Mouse (Mus musculus) macrophage (primary cell): ENCODE results near the gene Bsn. TPM values are rescaled to one million over a fixed set of nuclear protein-coding genes. Genes with fewer than 3 reads are reported as not detected.

Source experiments
- H3K27ac ChIP-seq: fragments of 350-480 bp; formaldehyde crosslinking; 2 replicates; pipeline ENCODE4 v1.9.0; 2021
- H3K36me3 ChIP-seq: fragments of 350-480 bp; formaldehyde crosslinking; 2 replicates; pipeline ENCODE4 v1.9.0; 2021; ENCODE audit errors: inconsistent target
- H3K4me3 ChIP-seq: fragments of 350-480 bp; formaldehyde crosslinking; 2 replicates; pipeline ENCODE4 v1.9.0; 2021; ENCODE audit errors: inconsistent target
- H3K79me2 ChIP-seq: fragments of 350-480 bp; formaldehyde crosslinking; 2 replicates; pipeline ENCODE4 v1.9.0; 2021; ENCODE audit errors: inconsistent target
- WGBS: methylation state at CpG from one replicate; pipeline ENCODE4 v1.1.7; 2026; ENCODE audit warnings: inconsistent platforms; ENCODE audit not compliant: missing documents; 5-methylcytosine and 5-hydroxymethylcytosine counted together
- polyA plus RNA-seq: library from polyadenylated mRNA; stranded (reverse); fragments of 250-400 nt; gene quantifications from 3 replicates; pipeline ENCODE4 v1.2.4, GENCODE M21; 2018; ENCODE audit warnings: inconsistent platforms

Bsn gene
- polyA plus RNA-seq, 1 experiment from 2014 or later = 4.3 TPM

GRCm38 (mm10) chr9:108051931-108052220, 138.3 kb downstream of the Bsn start:
- Histone ChIP-seq H3K79me2 (peaks cover 20% of the 10 kb centered on the region), H3K36me3 (peaks cover 27% of the 10 kb centered on the region), H3K27ac (no peak overlapping the region), H3K4me3 (no peak overlapping the region)
- WGBS = 79% methylated on average over 4 of the region's 4 CpGs

DNA sequence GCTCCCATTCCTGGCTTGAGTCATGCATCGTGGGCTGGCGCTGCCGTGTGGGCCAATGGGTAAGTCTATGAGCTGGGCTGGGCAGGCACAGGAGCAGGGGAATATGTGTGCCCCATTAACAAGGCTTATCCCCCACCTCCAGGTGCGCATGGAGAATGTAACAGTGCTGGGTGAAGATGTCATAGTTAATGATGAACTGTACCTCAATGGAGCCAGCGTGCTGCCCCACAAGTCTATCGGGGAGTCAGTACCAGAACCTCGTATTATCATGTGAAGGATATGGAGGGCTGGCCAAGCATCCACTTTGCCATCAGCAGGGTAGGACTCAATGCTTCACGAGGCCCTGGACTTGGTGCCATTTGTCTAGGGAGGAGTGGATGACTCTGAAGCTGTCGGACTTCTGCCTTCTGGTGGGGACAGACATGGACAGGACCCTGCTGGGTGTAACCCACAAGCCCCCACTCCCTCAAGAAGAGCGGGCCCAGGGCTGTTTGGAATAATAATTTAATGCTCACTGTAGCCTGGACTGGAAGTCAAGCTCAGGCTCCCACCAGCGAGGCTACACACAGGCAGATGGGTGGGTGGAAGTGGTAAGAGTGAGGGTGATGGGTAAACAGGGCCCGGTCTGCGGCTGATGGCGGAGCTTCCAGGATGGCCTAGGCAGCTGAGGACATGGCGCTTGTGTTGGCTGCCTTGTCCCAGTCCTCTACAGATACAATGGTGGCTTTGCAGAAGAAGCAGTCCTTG, 138.8 kb downstream of the Bsn start:
- no peak overlapping the region for H3K4me3 ChIP-seq
- peaks cover 27% of the 10 kb centered on the region for H3K36me3 ChIP-seq
- 95% methylated on average over 14 of the region's 15 CpGs for WGBS

GRCm38 (mm10) chr9:108049561-108050251, 140.5 kb downstream of the Bsn start:
- H3K4me3 ChIP-seq = peak overlapping the region; percentile 97

More for the DNA sequence above, 138.8 kb downstream of the Bsn start:
- Histone ChIP-seq H3K79me2 (peaks cover 20% of the 10 kb centered on the region), H3K27ac (no peak overlapping the region)

DNA sequence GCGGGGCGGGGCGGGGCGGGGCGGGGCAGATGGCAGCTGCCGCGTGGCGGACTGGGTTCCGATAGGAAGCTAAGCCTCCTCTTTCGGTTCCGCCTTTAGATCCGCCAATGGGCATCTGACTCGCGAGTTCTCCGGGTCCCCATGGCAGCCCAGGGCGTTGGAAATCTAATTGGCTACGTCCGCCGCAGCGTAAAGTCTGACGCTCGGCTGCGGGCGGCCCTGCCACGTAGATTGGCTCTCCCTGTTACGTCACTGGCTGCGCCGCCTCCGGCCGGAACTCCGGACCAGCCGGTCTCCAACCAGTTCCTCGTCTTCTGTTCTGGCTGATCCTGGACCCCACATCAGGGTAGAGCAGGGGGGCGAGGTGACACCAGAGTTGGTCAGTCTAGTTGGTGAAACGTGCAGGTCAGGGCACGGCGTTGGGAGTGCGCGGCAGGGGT, 141.1 kb downstream of the Bsn start, which contains the start of gene Gmppb:
TSS of gene Gmppb (plus strand) at position 227 of the 440 bp plus-strand sequence.
- Histone ChIP-seq H3K79me2 (peaks cover 20% of the 10 kb centered on the region), H3K27ac (peak within 1 kb of the TSS; percentile 53), H3K36me3 (peaks cover 44% of the 10 kb centered on the region), H3K4me3 (peak within 1 kb of the TSS; percentile 97)
- 0% methylated on average over 39 of the region's 39 CpGs for WGBS

More at GRCm38 (mm10) chr9:108049561-108050251, 140.5 kb downstream of the Bsn start:
- peaks cover 20% of the 10 kb centered on the region for H3K79me2 ChIP-seq
- peaks cover 41% of the 10 kb centered on the region for H3K36me3 ChIP-seq
- 21% methylated on average over 11 of the region's 15 CpGs for WGBS
- peak overlapping the region; percentile 53 for H3K27ac ChIP-seq

- Histone ChIP-seq H3K36me3 (peaks cover 45% of the 10 kb centered on the region), H3K79me2 (peaks cover 20% of the 10 kb centered on the region), H3K27ac (peak overlapping the region; percentile 15; the same call in 1 of the 2 replicates), H3K4me3 (peak overlapping the region; percentile 32)
- 1% methylated on average over 16 of the region's 19 CpGs for whole genome bisulfite sequencing
These were observed 141.6 kb downstream of the Bsn start for GRCm38 (mm10) chr9:108048566-108048955.

GRCm38 (mm10) chr9:108047601-108048565, 142.3 kb downstream of the Bsn start:
- Histone ChIP-seq H3K27ac (no peak overlapping the region; the same call in 1 of the 2 replicates), H3K36me3 (peaks cover 50% of the 10 kb centered on the region)

GRCm38 (mm10) chr9:108046582-108046981, 143.6 kb downstream of the Bsn start:
- 94% methylated on average over 4 of the region's 4 CpGs for WGBS
- Histone ChIP-seq H3K79me2 (peaks cover 20% of the 10 kb centered on the region), H3K27ac (no peak overlapping the region), H3K4me3 (no peak overlapping the region), H3K36me3 (peaks cover 56% of the 10 kb centered on the region)

More at GRCm38 (mm10) chr9:108047601-108048565, 142.3 kb downstream of the Bsn start:
- Histone ChIP-seq H3K79me2 (peaks cover 20% of the 10 kb centered on the region), H3K4me3 (peak overlapping the region; percentile 32)
- 64% methylated on average over 17 of the region's 17 CpGs for WGBS

Other genes with a start within 250 kb of the Bsn start
- gene Traip, start 240.2 kb downstream of the Bsn start, polyA plus RNA-seq = 0.43 to 3.0 TPM (median 1.1 TPM) in 3 replicates
- 33.6 to 130 TPM (median 36.8 TPM) in 3 replicates for gene Uba7, start 214.9 kb downstream of the Bsn start, polyA plus RNA-seq
- gene Gm20661, start 207.3 kb downstream of the Bsn start, polyA plus RNA-seq = 0.16 to 0.26 TPM in 2 of 3 replicates, not detected in the other
- gene Inka1, start 204.5 kb downstream of the Bsn start, polyA plus RNA-seq = 5.7 to 14.7 TPM (median 13.6 TPM) in 3 replicates
- gene Cdhr4, start 197.9 kb downstream of the Bsn start, polyA plus RNA-seq = 0.30 to 2.2 TPM in 2 of 3 replicates, not detected in the other
- gene Gm20662, start 194.0 kb downstream of the Bsn start, polyA plus RNA-seq = 1.0 to 1.3 TPM in 2 of 3 replicates, not detected in the other
- gene Ip6k1, start 187.9 kb downstream of the Bsn start, polyA plus RNA-seq = 34.5 to 93.7 TPM (median 45.4 TPM) in 3 replicates
- gene Gmppb, start 141.1 kb downstream of the Bsn start, polyA plus RNA-seq = 5.4 to 20.7 TPM (median 8.9 TPM) in 3 replicates
- 0.29 to 1.1 TPM (median 0.97 TPM) in 3 replicates for gene Amigo3, start 137.2 kb downstream of the Bsn start, polyA plus RNA-seq
- gene Mst1, start 109.9 kb downstream of the Bsn start, polyA plus RNA-seq = 0.09 to 0.19 TPM in 2 of 3 replicates, not detected in the other
- 16.0 to 22.0 TPM (median 16.5 TPM) in 3 replicates for gene Rnf123, start 107.0 kb downstream of the Bsn start, polyA plus RNA-seq
- gene Apeh, start 95.8 kb downstream of the Bsn start, polyA plus RNA-seq = 30.5 to 37.0 TPM (median 32.8 TPM) in 3 replicates
- 38.1 to 58.2 TPM (median 44.5 TPM) in 3 replicates for gene Dag1, start 73.6 kb upstream of the Bsn start, polyA plus RNA-seq
- 6.8 to 7.1 TPM (median 6.8 TPM) in 3 replicates for gene Nicn1, start 100.0 kb upstream of the Bsn start, polyA plus RNA-seq
- 0.67 to 1.3 TPM (median 0.96 TPM) in 3 replicates for gene Amt, start 106.5 kb upstream of the Bsn start, polyA plus RNA-seq
- gene Rhoa, start 115.7 kb upstream of the Bsn start, polyA plus RNA-seq = 409 to 646 TPM (median 437 TPM) in 3 replicates
- 7.0 to 22.0 TPM (median 13.1 TPM) in 3 replicates for gene Tcta, start 115.8 kb upstream of the Bsn start, polyA plus RNA-seq
- 944 to 2,094 TPM (median 1,300 TPM) in 3 replicates for gene Gpx1, start 148.5 kb upstream of the Bsn start, polyA plus RNA-seq
- 60.3 to 67.5 TPM (median 67.2 TPM) in 3 replicates for gene Usp4, start 157.5 kb upstream of the Bsn start, polyA plus RNA-seq
- gene 1700102P08Rik, start 202.4 kb upstream of the Bsn start, polyA plus RNA-seq = 0.33 TPM in 1 of 3 replicates, not detected in the others
- gene Ccdc36, start 238.1 kb upstream of the Bsn start, polyA plus RNA-seq = not detected in 3 replicates
- not detected in 3 replicates for gene BC048562, start 246.1 kb upstream of the Bsn start, polyA plus RNA-seq